Mouse (Mus musculus) thymus, adult 2 months (tissue): ENCODE measurements around the gene Bysl. TPM values are rescaled to one million over a fixed set of nuclear protein-coding genes. Genes with fewer than 3 reads are reported as not detected.

Experiments
- DNase-seq: peaks from one replicate; pipeline ENCODE4 v3.0.0; 2021
- H3K27ac ChIP-seq: fragments of 200-500 bp; 2 replicates; pipeline ENCODE4 v1.5.1; 2012; ENCODE audit warnings: low read length, control low read depth; ENCODE audit not compliant: control insufficient read depth, insufficient read depth
- H3K27me3 ChIP-seq: fragments of 200-500 bp; 2 replicates; pipeline ENCODE4 v1.6.1; 2012; ENCODE audit warnings: mild to moderate bottlenecking, low read length, moderate library complexity, mixed read lengths; ENCODE audit not compliant: control insufficient read depth, insufficient read depth
- H3K36me3 ChIP-seq: fragments of 200-500 bp; 2 replicates; pipeline ENCODE4 v1.6.1; 2012; ENCODE audit warnings: mild to moderate bottlenecking, low read length, moderate library complexity; ENCODE audit not compliant: control insufficient read depth, insufficient read depth
- H3K4me1 ChIP-seq: fragments of 200-500 bp; replicated peaks from 2 replicates; pipeline ENCODE4 v1.6.1; 2012; ENCODE audit warnings: low read length; ENCODE audit not compliant: control insufficient read depth, insufficient read depth
- H3K4me3 ChIP-seq: fragments of 200-500 bp; 2 replicates; pipeline ENCODE4 v1.5.1; 2012; ENCODE audit warnings: mild to moderate bottlenecking, low read length, control low read depth, moderate library complexity; ENCODE audit not compliant: control insufficient read depth, insufficient read depth
- CTCF ChIP-seq: fragments of 200-500 bp; IDR thresholded peaks from 2 replicates; pipeline ENCODE4 v1.5.1; 2012; ENCODE audit warnings: mild to moderate bottlenecking, control low read depth, low read length, moderate library complexity, borderline replicate concordance; ENCODE audit not compliant: control insufficient read depth, poor library complexity, insufficient read depth; ENCODE audit errors: extremely low read depth
- POLR2A ChIP-seq: fragments of 200-500 bp; IDR thresholded peaks from 2 replicates; pipeline ENCODE4 v1.6.1; 2012; ENCODE audit warnings: mild to moderate bottlenecking, low read length, control low read depth, moderate library complexity; ENCODE audit not compliant: control insufficient read depth, poor library complexity, insufficient read depth; ENCODE audit errors: extremely low read depth
- WGBS: fragments of 180-500 bp; shearing (Covaris S2); methylation state at CpG from one replicate; pipeline ENCODE4 v1.1.7; 2018; 5-methylcytosine and 5-hydroxymethylcytosine counted together
- polyA plus RNA-seq: library from polyadenylated mRNA; depleted of rRNA; stranded (reverse); fragments of >200 nt; gene quantifications from 2 replicates; pipeline ENCODE4 v1.2.3, GENCODE M21; 2012

Gene Bysl
- polyA plus RNA-seq, 1 experiment = 14.2 TPM

GRCm38 (mm10) chr17:47588517-47588916, 22.8 kb downstream of the Bysl start:
- peaks cover 10% of the 10 kb centered on the region; the same call in 1 of the 2 replicates for H3K4me1 ChIP-seq
- TF ChIP-seq CTCF (no peak), POLR2A (no peak)
- peaks cover 41% of the 10 kb centered on the region for H3K36me3 ChIP-seq
- WGBS = 97% methylated on average over 8 of the region's 8 CpGs
- H3K27me3 ChIP-seq = no peaks in the 10 kb centered on the region
- H3K4me3 ChIP-seq = no peak overlapping the region
- no peak overlapping the region for H3K27ac ChIP-seq
- DNase-seq = no peak

GRCm38 (mm10) chr17:47580962-47581361, 30.3 kb downstream of the Bysl start:
- WGBS = 95% methylated on average over 4 of the region's 4 CpGs
- Histone ChIP-seq H3K4me1 (0 out of 2 replicates have a peak, but pooled peaks cover 3% of the 10 kb centered on the region), H3K27ac (no peak overlapping the region), H3K36me3 (peaks cover 89% of the 10 kb centered on the region), H3K27me3 (no peaks in the 10 kb centered on the region), H3K4me3 (no peak overlapping the region)
- TF ChIP-seq CTCF = no peak
- TF ChIP-seq POLR2A = no peak
- no peak for DNase-seq

- Histone ChIP-seq H3K4me3 (no peak overlapping the region), H3K4me1 (peaks cover 10% of the 10 kb centered on the region), H3K27me3 (no peaks in the 10 kb centered on the region), H3K27ac (no peak overlapping the region), H3K36me3 (peaks cover 83% of the 10 kb centered on the region)
- 97% methylated on average over 6 of the region's 6 CpGs for WGBS
- DNase-seq = no peak
- TF ChIP-seq POLR2A (no peak), CTCF (no peak)
These were observed 32.6 kb downstream of the Bysl start for GRCm38 (mm10) chr17:47578655-47579054.

- WGBS = 94% methylated on average over 11 of the region's 11 CpGs
- H3K27ac ChIP-seq = no peak overlapping the region
- H3K27me3 ChIP-seq = no peaks in the 10 kb centered on the region
- H3K4me3 ChIP-seq = no peak overlapping the region
- TF ChIP-seq POLR2A = no peak
- TF ChIP-seq CTCF = no peak
- no peak for DNase-seq
- peaks cover 10% of the 10 kb centered on the region for H3K4me1 ChIP-seq
- H3K36me3 ChIP-seq = peaks cover 71% of the 10 kb centered on the region
These were observed 36.5 kb downstream of the Bysl start for GRCm38 (mm10) chr17:47574830-47575229.

GRCm38 (mm10) chr17:47574028-47574427, 37.3 kb downstream of the Bysl start:
- TF ChIP-seq POLR2A (no peak), CTCF (peak; percentile 26; the same call in 1 of the 2 replicates)
- no peak overlapping the region for H3K27ac ChIP-seq
- H3K36me3 ChIP-seq = peaks cover 73% of the 10 kb centered on the region
- no peak overlapping the region for H3K4me3 ChIP-seq
- 88% methylated on average over 8 of the region's 8 CpGs for WGBS
- H3K27me3 ChIP-seq = no peaks in the 10 kb centered on the region
- DNase-seq = no peak
- H3K4me1 ChIP-seq = peaks cover 10% of the 10 kb centered on the region

- Histone ChIP-seq H3K36me3 (peaks cover 60% of the 10 kb centered on the region), H3K4me3 (no peak overlapping the region), H3K4me1 (peaks cover 16% of the 10 kb centered on the region), H3K27ac (no peak overlapping the region), H3K27me3 (no peaks in the 10 kb centered on the region)
- no peak for DNase-seq
- TF ChIP-seq CTCF = no peak
- TF ChIP-seq POLR2A = no peak
These were observed 38.9 kb downstream of the Bysl start for GRCm38 (mm10) chr17:47572436-47572835.

GRCm38 (mm10) chr17:47571621-47572020, 39.7 kb downstream of the Bysl start:
- Histone ChIP-seq H3K4me3 (no peak overlapping the region), H3K27ac (no peak overlapping the region), H3K4me1 (peaks cover 17% of the 10 kb centered on the region), H3K36me3 (peaks cover 54% of the 10 kb centered on the region), H3K27me3 (no peaks in the 10 kb centered on the region)
- DNase-seq = no peak
- TF ChIP-seq CTCF = no peak
- TF ChIP-seq POLR2A = no peak
- WGBS = 95% methylated on average over 7 of the region's 7 CpGs
